Mouse (Mus musculus) gastrocnemius, postnatal 10 days (tissue): ENCODE results near the gene Gm12355. TPM values are rescaled to one million over a fixed set of nuclear protein-coding genes. Genes with fewer than 3 reads are reported as not detected.

ENCODE experiments used
- DNase-seq: peaks from one replicate; pipeline ENCODE4 v3.0.0; 2021; ENCODE audit warnings: mixed read lengths
- total RNA-seq, 2 experiments: library from RNA; stranded (reverse); gene quantifications; 2 replicates each; pipeline ENCODE4 v1.2.3; 2021

The Gm12355 gene
- total RNA-seq, 2 experiments from 2014 or later, result 8.2 to 10.3 TPM

GRCm38 (mm10) chr11:98602090-98602690 lies 23.3 kb downstream of the Gm12355 start:
- DNase-seq, result no peak

GRCm38 (mm10) chr11:98599291-98599690 lies 26.2 kb downstream of the Gm12355 start:
- DNase-seq, result no peak

- no peak for DNase-seq
Observed at GRCm38 (mm10) chr11:98598851-98599290, 26.6 kb downstream of the Gm12355 start.

GRCm38 (mm10) chr11:98597991-98598390 lies 27.5 kb downstream of the Gm12355 start, which contains the start of gene Lrrc3c:
TSS of gene Lrrc3c (plus strand) at chr11:98598291.
- no peak for DNase-seq

- peak; percentile 66 for DNase-seq
Observed at GRCm38 (mm10) chr11:98597363-98597762, 28.1 kb downstream of the Gm12355 start.

- DNase-seq, result no peak
Observed at GRCm38 (mm10) chr11:98595955-98596354, 29.5 kb downstream of the Gm12355 start.

- no peak for DNase-seq
Observed at GRCm38 (mm10) chr11:98595473-98595872, 30.0 kb downstream of the Gm12355 start.

GRCm38 (mm10) chr11:98595021-98595420 lies 30.4 kb downstream of the Gm12355 start:
- no peak for DNase-seq

- no peak for DNase-seq
Observed at GRCm38 (mm10) chr11:98590548-98591445, 34.7 kb downstream of the Gm12355 start.

- DNase-seq, result no peak
Observed at GRCm38 (mm10) chr11:98589306-98589705, 36.2 kb downstream of the Gm12355 start.

- no peak for DNase-seq
Observed at GRCm38 (mm10) chr11:98588833-98589281, 36.6 kb downstream of the Gm12355 start.

- DNase-seq, result peak; percentile 48
Observed at GRCm38 (mm10) chr11:98587684-98588546, 37.5 kb downstream of the Gm12355 start.

- DNase-seq, result peak; percentile 99
Observed at GRCm38 (mm10) chr11:98586892-98587563, 38.4 kb downstream of the Gm12355 start, which contains the start of gene Ormdl3. TSS of gene Ormdl3 (minus strand) at chr11:98587368.

GRCm38 (mm10) chr11:98586087-98586891 lies 39.2 kb downstream of the Gm12355 start:
- DNase-seq, result no peak

- no peak for DNase-seq
Observed at GRCm38 (mm10) chr11:98584629-98585177, 40.8 kb downstream of the Gm12355 start.

- no peak for DNase-seq
Observed at GRCm38 (mm10) chr11:98584146-98584545, 41.3 kb downstream of the Gm12355 start.

GRCm38 (mm10) chr11:98583571-98583970 lies 41.9 kb downstream of the Gm12355 start:
- no peak for DNase-seq

GRCm38 (mm10) chr11:98583265-98583552 lies 42.3 kb downstream of the Gm12355 start:
- DNase-seq, result no peak

- no peak for DNase-seq
Observed at GRCm38 (mm10) chr11:98582551-98583264, 42.8 kb downstream of the Gm12355 start.

- DNase-seq, result no peak
Observed at GRCm38 (mm10) chr11:98582030-98582388, 43.5 kb downstream of the Gm12355 start.
